Mouse (Mus musculus) G1E (cell line): Measurements from ENCODE around the gene Atp1a2.

Experiments
- CTCF ChIP-seq: IDR thresholded peaks from 2 replicates; pipeline ENCODE4 v1.5.1; 2012; ENCODE audit warnings: low read depth, low read length, inconsistent platforms, mixed read lengths
- GATA1 ChIP-seq: IDR thresholded peaks from 2 replicates; pipeline ENCODE4 v1.6.1; 2012; ENCODE audit warnings: borderline replicate concordance, low read length, inconsistent platforms, mixed read lengths

GRCm38 (mm10) chr1:172322725-172323124 lies 24.9 kb upstream of the Atp1a2 start:
- no peak for TF ChIP-seq CTCF
- TF ChIP-seq GATA1 = no peak
